Mouse (Mus musculus) naive thymus-derived CD4-positive, alpha-beta T cell, adult 2 months (primary cell): ENCODE results near the gene Ces2e.
"Not testable (repeated sequence)": the region's sequence is repeated elsewhere in the genome, so short reads cannot be mapped to it uniquely, and the experiment has no call there.

Source experiments
- DNase-seq: peaks from one replicate; pipeline ENCODE4 v3.0.0-alpha.2; 2011; ENCODE audit warnings: low read depth

The Ces2e gene

GRCm38 (mm10) chr8:104925972-104926596, at the start of gene Ces2e:
TSS of gene Ces2e (plus strand) at chr8:104926260.
- DNase-seq: no peak

GRCm38 (mm10) chr8:104886223-104886926, 39.7 kb upstream of the Ces2e start:
- DNase-seq: not testable (repeated sequence)

GRCm38 (mm10) chr8:104901746-104902145, 24.3 kb upstream of the Ces2e start:
- no peak for DNase-seq

- no peak for DNase-seq
These were observed 18.9 kb upstream of the Ces2e start for GRCm38 (mm10) chr8:104907111-104907510.

- DNase-seq: not testable (repeated sequence)
These were observed 17.0 kb upstream of the Ces2e start for GRCm38 (mm10) chr8:104909021-104909420.

- not testable (repeated sequence) for DNase-seq
These were observed 16.4 kb upstream of the Ces2e start for GRCm38 (mm10) chr8:104909651-104910050.

GRCm38 (mm10) chr8:104927301-104927700, 1.2 kb downstream of the Ces2e start:
- DNase-seq: no peak

- DNase-seq: no peak
These were observed 18.6 kb downstream of the Ces2e start for GRCm38 (mm10) chr8:104944665-104945064.

GRCm38 (mm10) chr8:104947056-104947455, 21.0 kb downstream of the Ces2e start, which contains the start of gene Ces2f:
TSS of gene Ces2f (plus strand) at chr8:104947356.
- no peak for DNase-seq

GRCm38 (mm10) chr8:104949031-104949430, 23.0 kb downstream of the Ces2e start:
- DNase-seq: no peak

GRCm38 (mm10) chr8:104961537-104961961, 35.5 kb downstream of the Ces2e start, which contains the start of gene Ces2g:
TSS of gene Ces2g (plus strand) at chr8:104961718.
- DNase-seq: no peak

- DNase-seq: no peak
These were observed 36.3 kb downstream of the Ces2e start for GRCm38 (mm10) chr8:104962229-104962901.

- no peak for DNase-seq
These were observed 37.4 kb downstream of the Ces2e start for GRCm38 (mm10) chr8:104963375-104963894.

GRCm38 (mm10) chr8:104984126-104984525, 58.1 kb downstream of the Ces2e start:
- no peak for DNase-seq
